Mouse (Mus musculus) erythroblast, embryonic 14.5 days (primary cell): ENCODE data around the gene Svep1. TPM values are rescaled to one million over a fixed set of nuclear protein-coding genes. Genes with fewer than 3 reads are reported as not detected.

Experiments used
- H3K27me3 ChIP-seq: 2 replicates; pipeline ENCODE4 v1.6.1; 2012; ENCODE audit warnings: inconsistent platforms; ENCODE audit not compliant: control insufficient read depth
- H3K36me3 ChIP-seq: 2 replicates; pipeline ENCODE4 v1.6.1; 2012; ENCODE audit warnings: mild to moderate bottlenecking, inconsistent platforms; ENCODE audit not compliant: control insufficient read depth
- H3K4me1 ChIP-seq: 2 replicates; pipeline ENCODE4 v1.6.1; 2012; ENCODE audit warnings: inconsistent platforms; ENCODE audit not compliant: control insufficient read depth
- H3K4me3 ChIP-seq: replicated peaks from 2 replicates; pipeline ENCODE3; 2012; ENCODE audit warnings: moderate library complexity, mild to moderate bottlenecking, inconsistent platforms
- H3K9me3 ChIP-seq: 2 replicates; pipeline ENCODE4 v1.6.1; 2012; ENCODE audit warnings: low read length, inconsistent platforms, mixed read lengths; ENCODE audit not compliant: control insufficient read depth
- GATA1 ChIP-seq: IDR thresholded peaks from 2 replicates; pipeline ENCODE4 v1.6.1; 2012; ENCODE audit warnings: low read length, inconsistent platforms, mixed read lengths
- TAL1 ChIP-seq: IDR thresholded peaks from 3 replicates; pipeline ENCODE4 v1.6.1; 2012; ENCODE audit warnings: low read length, inconsistent platforms, mixed read lengths
- polyA plus RNA-seq: library from polyadenylated mRNA; stranded (reverse); fragments of >175 nt; gene quantifications from 2 replicates; pipeline ENCODE4 v1.2.3, GENCODE M21; 2012

The Svep1 gene
- polyA plus RNA-seq, 1 experiment, result under 0.01 TPM

GRCm38 (mm10) chr4:58109793-58110192, 96.9 kb downstream of the Svep1 start:
- H3K4me3 ChIP-seq, result no peak overlapping the region
- no peaks in the 10 kb centered on the region for H3K4me1 ChIP-seq
- H3K9me3 ChIP-seq, result no peaks in the 10 kb centered on the region
- TF ChIP-seq TAL1 (no peak), GATA1 (no peak)
- H3K36me3 ChIP-seq, result no peaks in the 10 kb centered on the region
- no peaks in the 10 kb centered on the region for H3K27me3 ChIP-seq

DNA sequence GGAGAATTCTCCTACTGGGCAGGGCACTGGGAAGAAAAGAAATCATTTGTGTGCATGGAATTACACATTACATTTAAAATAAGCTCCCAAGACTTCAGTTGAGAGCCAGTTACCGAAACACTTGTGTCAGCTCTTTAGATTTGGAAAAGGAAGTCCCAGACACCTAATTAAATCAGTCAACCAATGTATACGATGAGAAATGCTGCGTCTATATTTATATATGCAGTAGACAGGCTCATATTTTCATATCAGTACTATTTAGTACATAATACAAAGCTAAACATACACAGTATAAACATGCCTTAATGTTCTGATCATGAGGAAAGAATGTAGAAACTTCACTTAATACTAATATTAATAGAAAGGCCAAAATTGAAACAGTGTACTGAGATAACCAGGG, 98.3 kb downstream of the Svep1 start:
- Histone ChIP-seq H3K4me3 (no peak overlapping the region), H3K9me3 (no peaks in the 10 kb centered on the region), H3K27me3 (no peaks in the 10 kb centered on the region), H3K4me1 (no peaks in the 10 kb centered on the region), H3K36me3 (no peaks in the 10 kb centered on the region)
- TF ChIP-seq TAL1, result no peak
- no peak for TF ChIP-seq GATA1

GRCm38 (mm10) chr4:58097732-58098131, 108.9 kb downstream of the Svep1 start:
- Histone ChIP-seq H3K27me3 (no peaks in the 10 kb centered on the region), H3K4me3 (no peak overlapping the region), H3K9me3 (no peaks in the 10 kb centered on the region), H3K4me1 (no peaks in the 10 kb centered on the region), H3K36me3 (no peaks in the 10 kb centered on the region)
- no peak for TF ChIP-seq GATA1
- no peak for TF ChIP-seq TAL1

DNA sequence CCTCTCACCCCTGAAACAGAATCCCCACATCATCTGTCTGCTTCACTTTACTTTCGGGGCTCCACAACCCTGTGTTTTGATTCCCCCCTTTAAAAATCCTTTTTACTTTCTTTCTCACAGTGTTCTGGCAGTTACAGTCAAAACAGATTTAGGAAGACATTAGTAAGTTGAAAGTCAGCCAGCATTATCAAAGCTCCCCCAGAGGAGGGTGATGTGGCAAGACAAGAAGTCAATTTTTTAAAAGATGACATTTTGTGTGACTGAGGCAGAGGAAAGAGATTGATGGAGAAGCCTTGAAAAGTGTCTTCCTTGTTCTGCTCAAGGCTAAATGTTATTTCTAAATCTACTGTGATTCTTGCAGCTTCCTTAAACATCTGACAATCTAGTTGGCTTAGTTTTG, 119.9 kb downstream of the Svep1 start:
- no peak for TF ChIP-seq GATA1
- no peaks in the 10 kb centered on the region for H3K36me3 ChIP-seq
- no peaks in the 10 kb centered on the region for H3K9me3 ChIP-seq
- no peak overlapping the region for H3K4me3 ChIP-seq
- H3K4me1 ChIP-seq, result no peaks in the 10 kb centered on the region
- H3K27me3 ChIP-seq, result no peaks in the 10 kb centered on the region

DNA sequence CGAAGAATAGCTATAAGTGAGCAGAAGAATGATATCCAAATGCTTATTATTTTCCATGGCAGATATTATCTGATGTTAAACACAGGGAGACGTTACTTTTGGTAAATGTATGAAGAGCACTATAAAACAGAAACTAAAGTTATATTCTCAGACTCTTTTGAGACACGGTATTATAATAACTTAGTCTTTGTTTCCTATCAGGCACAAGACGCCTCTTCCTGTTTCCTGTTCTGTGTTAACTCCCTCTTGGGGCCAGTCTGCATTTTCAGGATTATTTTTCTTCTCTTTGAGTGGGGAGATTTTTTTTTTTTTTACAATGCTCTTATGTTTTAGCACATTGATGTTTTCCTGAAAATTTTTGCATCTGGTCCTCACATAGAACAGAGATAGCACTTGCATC, 120.5 kb downstream of the Svep1 start:
- Histone ChIP-seq H3K36me3 (no peaks in the 10 kb centered on the region), H3K27me3 (no peaks in the 10 kb centered on the region), H3K9me3 (no peaks in the 10 kb centered on the region), H3K4me1 (no peaks in the 10 kb centered on the region), H3K4me3 (no peak overlapping the region)
- TF ChIP-seq GATA1 (no peak), TAL1 (no peak)

- Histone ChIP-seq H3K4me1 (no peaks in the 10 kb centered on the region), H3K9me3 (no peaks in the 10 kb centered on the region), H3K4me3 (no peak overlapping the region), H3K27me3 (no peaks in the 10 kb centered on the region), H3K36me3 (no peaks in the 10 kb centered on the region)
- no peak for TF ChIP-seq TAL1
- TF ChIP-seq GATA1, result no peak
Observed at GRCm38 (mm10) chr4:58085340-58085739, 121.3 kb downstream of the Svep1 start.

GRCm38 (mm10) chr4:58084155-58084554, 122.5 kb downstream of the Svep1 start:
- H3K4me1 ChIP-seq, result no peaks in the 10 kb centered on the region
- no peak overlapping the region for H3K4me3 ChIP-seq

DNA sequence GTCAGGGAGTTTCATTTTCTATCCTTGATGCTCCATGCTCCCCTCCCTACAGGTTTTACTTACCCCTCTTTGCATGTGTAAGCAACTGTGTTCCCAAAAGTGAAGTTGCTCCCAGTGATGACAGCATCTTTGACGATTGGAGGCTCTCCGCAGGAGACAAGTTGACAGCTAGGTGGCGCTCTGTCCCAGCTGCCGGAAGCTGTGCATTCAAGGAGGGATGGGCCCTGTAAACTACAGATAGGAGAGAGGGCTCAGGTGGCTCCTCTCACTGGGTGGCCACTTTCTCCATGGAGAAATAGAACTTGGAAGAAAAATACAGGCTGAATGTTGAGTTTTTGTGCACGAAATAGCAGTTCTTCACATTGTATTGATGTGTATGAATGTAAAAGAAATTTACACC, 124.1 kb downstream of the Svep1 start:
- Histone ChIP-seq H3K27me3 (no peaks in the 10 kb centered on the region), H3K4me1 (no peaks in the 10 kb centered on the region), H3K36me3 (no peaks in the 10 kb centered on the region), H3K9me3 (no peaks in the 10 kb centered on the region), H3K4me3 (no peak overlapping the region)
- no peak for TF ChIP-seq TAL1
- TF ChIP-seq GATA1, result no peak

More at GRCm38 (mm10) chr4:58084155-58084554, 122.5 kb downstream of the Svep1 start:
- TF ChIP-seq TAL1 (no peak), GATA1 (no peak)
- no peaks in the 10 kb centered on the region for H3K27me3 ChIP-seq
- H3K36me3 ChIP-seq, result no peaks in the 10 kb centered on the region
- no peaks in the 10 kb centered on the region for H3K9me3 ChIP-seq

- TF ChIP-seq GATA1 (no peak), TAL1 (no peak)
- no peaks in the 10 kb centered on the region for H3K36me3 ChIP-seq
- H3K4me1 ChIP-seq, result no peaks in the 10 kb centered on the region
- H3K9me3 ChIP-seq, result no peaks in the 10 kb centered on the region
- no peak overlapping the region for H3K4me3 ChIP-seq
- no peaks in the 10 kb centered on the region for H3K27me3 ChIP-seq
Observed at GRCm38 (mm10) chr4:58079631-58080030, 127.0 kb downstream of the Svep1 start.

GRCm38 (mm10) chr4:58077950-58078349, 128.7 kb downstream of the Svep1 start:
- Histone ChIP-seq H3K9me3 (no peaks in the 10 kb centered on the region), H3K36me3 (no peaks in the 10 kb centered on the region), H3K4me3 (no peak overlapping the region), H3K27me3 (no peaks in the 10 kb centered on the region), H3K4me1 (no peaks in the 10 kb centered on the region)
- no peak for TF ChIP-seq GATA1
- no peak for TF ChIP-seq TAL1
